Mouse (Mus musculus): ENCODE results near the gene Lbhd1. TPM values are rescaled to one million over a fixed set of nuclear protein-coding genes. Genes with fewer than 3 reads are reported as not detected.

Lbhd1 gene
- total RNA-seq, 4 experiments from 2014 or later, result 9.6 to 22.4 (median 14.5) TPM

DNA sequence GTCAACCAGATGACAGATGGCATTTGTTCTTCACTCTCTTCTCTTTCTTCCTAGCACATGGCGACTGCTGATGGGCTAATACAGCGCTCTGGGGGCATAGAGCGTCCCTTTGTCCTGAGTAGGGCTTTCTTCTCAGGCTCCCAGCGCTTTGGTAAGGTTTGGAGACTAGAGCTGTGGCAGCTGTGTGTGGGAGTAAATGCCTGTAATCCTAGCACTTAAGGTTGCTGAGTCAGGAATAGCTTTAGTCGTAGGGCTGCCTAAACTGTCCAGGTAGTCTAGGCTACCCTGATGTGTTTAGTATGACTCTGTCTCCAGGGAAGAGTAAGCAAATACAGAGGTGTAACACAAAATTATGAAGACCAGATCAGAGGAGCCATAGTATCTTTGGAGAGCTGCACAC, 28.3 kb downstream of the Lbhd1 start:
- no peak for DNase-seq

GRCm38 (mm10) chr19:8914212-8914611, 30.7 kb downstream of the Lbhd1 start:
- DNase-seq, result no peak

- no peak for DNase-seq
Measured at GRCm38 (mm10) chr19:8919000-8919399, 35.5 kb downstream of the Lbhd1 start.

- no peak for DNase-seq
Measured at GRCm38 (mm10) chr19:8919684-8920072, 36.1 kb downstream of the Lbhd1 start.

GRCm38 (mm10) chr19:8920073-8920736, 36.7 kb downstream of the Lbhd1 start, which contains the start of gene B3gat3:
B3gat3 (plus strand) TSS chr19:8920374.
- DNase-seq, result peak; percentile 95

DNA sequence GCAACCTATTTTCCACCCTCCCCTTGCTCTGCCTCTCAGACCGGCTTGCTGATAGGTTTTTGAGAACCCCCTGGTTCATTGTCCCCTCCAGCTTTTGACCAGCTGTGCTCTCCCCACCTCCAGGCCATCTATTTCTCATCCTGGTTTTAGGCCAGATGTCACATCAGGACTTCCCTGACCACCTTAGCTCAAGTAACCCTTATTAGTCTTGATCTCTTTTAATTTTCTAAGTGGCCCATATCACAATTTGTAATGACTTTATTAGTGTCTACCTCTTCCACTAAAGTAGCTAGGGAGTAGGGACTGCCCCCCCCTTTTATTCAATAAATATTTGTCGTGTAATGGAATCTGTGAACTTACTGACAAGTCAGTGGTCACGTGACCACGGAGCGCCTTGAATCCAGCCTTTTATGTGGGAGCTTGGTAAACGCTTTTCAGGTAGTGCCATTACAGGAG, 37.3 kb downstream of the Lbhd1 start:
- no peak for DNase-seq

DNA sequence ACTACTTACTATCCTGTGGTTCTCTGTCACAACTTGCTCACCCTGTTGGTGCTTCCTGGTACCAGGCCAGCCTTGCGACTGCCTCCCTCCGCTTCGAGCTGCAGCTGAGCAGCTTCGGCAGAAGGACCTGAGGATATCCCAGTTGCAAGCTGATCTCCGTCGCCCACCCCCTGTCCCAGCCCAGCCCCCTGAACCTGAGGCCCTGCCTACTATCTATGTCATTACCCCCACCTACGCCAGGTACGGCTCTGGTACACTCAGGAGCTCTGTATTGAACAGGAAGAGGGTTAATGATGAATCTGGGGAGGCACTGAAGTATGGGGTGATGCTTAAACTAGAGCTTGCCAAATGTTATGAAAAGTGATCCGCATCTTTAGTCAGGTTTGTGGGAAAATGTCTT, 38.2 kb downstream of the Lbhd1 start:
- no peak for DNase-seq

DNA sequence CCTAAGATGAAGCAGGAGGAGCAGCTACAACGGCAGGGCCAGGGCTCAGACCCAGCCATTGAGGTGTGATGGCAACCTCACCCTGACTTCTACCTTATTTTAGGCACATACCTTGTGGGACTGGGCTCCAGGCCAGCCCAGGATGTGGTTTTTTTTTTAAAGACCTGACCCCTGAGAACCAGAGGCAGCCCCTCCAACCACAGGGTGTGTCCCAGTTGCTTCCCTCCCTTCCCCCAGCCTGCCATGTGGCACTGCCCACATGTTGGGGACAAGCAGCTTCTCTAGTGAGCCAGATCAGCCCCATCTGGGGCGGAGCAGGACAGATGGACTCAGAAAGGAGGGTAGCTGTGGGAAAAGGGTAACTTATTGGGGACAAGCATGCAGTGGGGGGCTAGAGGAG, 43.2 kb downstream of the Lbhd1 start:
- DNase-seq, result no peak

DNA sequence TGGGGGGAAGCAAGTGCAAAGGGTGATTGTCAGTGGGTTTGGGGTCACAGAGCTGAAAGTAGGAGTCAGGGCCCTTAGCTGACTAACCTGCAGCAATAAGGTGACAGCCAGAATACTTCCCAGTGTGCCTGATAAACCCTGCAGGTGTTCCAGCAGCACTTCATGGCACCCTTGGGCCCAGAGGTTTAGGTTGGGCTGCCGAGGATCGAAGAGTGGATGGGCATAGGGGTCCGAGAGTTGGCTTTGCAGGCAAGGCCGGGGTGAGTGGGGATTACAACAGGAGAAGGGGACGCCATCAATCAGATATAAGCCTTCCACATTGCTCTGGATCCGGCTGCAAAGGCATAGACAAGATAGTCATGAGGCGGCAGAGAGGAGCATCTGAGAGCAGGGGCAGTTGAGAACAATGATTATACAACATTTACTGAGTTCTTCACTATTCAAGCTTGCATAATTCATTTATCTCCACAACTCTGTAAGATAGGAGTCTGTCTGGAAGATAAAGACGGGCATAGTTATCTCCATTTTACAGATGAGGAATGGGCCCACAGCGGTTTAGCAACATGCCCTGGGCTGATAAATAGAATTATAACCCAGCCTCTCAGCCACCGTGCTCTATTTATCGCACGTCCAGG, 44.5 kb downstream of the Lbhd1 start:
- no peak for DNase-seq

GRCm38 (mm10) chr19:8928689-8929223, 45.2 kb downstream of the Lbhd1 start:
- peak; percentile 53 for DNase-seq

DNA sequence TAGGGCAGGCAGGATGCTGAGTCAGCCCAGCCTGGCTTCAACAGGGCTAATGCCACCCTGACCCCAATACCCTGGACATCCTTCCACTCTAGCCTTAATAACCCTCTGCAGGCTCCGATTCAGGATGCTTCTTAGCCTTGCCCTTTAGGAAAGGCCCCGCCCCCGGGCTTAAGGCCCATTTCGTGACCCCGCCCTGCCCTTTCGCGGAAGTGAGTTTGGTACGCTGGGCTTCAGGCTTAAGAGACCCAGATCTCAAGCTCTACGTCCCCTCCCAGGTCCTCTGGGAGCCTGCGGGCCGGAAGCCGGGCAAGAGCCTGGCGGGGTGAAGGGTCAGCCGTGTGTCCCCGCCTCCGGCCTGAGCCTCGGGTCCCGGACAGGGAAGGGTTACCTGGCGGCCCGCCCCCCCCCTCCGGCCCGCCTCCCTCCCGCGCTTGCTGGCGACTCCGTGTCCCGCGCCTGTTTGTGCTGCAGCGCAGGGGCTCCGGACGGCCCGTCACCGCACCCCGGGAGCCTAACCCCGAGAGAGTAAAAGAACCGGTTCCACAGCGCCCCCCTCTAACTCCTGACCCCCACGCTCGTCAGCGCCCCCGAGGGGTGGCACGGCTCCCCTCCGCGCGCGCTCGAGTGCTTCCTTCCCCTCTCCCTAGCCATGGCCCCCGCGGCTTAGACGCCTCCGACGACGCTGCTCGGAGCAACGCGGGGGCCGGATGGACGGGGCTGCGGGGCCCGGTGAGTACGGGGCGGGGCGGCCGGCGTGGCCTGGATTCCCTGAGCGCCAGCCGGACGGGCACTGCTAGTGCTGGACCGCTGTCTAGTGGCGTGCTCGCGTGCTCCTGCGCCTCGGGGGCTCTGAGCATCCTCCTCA, 45.9 kb downstream of the Lbhd1 start, which contains the start of the genes Rom1 and Eml3:
Gene Rom1, minus strand, starts transcription at position 133 of the 865 bp plus-strand sequence.
Gene Eml3, plus strand, starts transcription at position 329 of the 865 bp plus-strand sequence.
- peak; percentile 94 for DNase-seq

DNA sequence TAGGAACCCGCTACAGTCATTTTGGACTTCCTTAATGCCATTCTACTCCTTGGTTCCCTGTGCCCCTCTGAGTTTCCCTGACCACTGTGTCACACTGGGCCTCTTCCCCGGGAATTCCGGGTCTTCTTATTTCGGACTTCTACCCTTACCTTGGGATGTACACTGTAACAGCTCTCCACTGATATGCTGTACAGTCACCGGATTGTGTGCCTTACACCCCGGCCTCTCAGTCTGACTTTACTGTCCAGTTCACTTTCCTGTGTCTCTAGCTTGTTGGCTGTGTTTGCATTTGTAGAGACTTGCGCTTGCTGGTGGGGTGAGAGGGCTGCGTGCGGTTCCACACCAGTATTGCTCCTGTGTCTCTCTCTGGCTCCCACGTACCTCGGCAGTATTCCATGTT, 46.6 kb downstream of the Lbhd1 start:
- no peak for DNase-seq

GRCm38 (mm10) chr19:8930771-8931170, 47.2 kb downstream of the Lbhd1 start:
- no peak for DNase-seq

GRCm38 (mm10) chr19:8936736-8937135, 53.2 kb downstream of the Lbhd1 start:
- no peak for DNase-seq

- DNase-seq, result no peak
Measured at GRCm38 (mm10) chr19:8940526-8941133, 57.1 kb downstream of the Lbhd1 start.

GRCm38 (mm10) chr19:8941136-8941514, 57.6 kb downstream of the Lbhd1 start:
- DNase-seq, result no peak

GRCm38 (mm10) chr19:8941515-8942217, 58.1 kb downstream of the Lbhd1 start, which contains the start of gene Mta2:
Mta2 (plus strand) TSS chr19:8941875.
- DNase-seq, result peak; percentile 93

Data from adrenal gland, adult 8-10 months (tissue).